Mouse (Mus musculus) midbrain, embryonic 10.5 days (tissue): ENCODE results near the gene Smarcc2. TPM values are rescaled to one million over a fixed set of nuclear protein-coding genes. Genes with fewer than 3 reads are reported as not detected.
"Not testable (repeated sequence)": the region's sequence is repeated elsewhere in the genome, so short reads cannot be mapped to it uniquely, and the experiment has no call there.

Source experiments
- DNase-seq: peaks from one replicate; pipeline ENCODE4 v3.0.0-alpha.2; 2017; ENCODE audit warnings: low spot score
- H3K27ac ChIP-seq: fragments of 300-500 bp; sonication (generic); replicated peaks from 2 replicates; pipeline ENCODE4 v1.5.1; 2016; ENCODE audit warnings: mild to moderate bottlenecking
- H3K27me3 ChIP-seq: fragments of 300-500 bp; sonication (generic); 2 replicates; pipeline ENCODE4 v1.6.1; 2016; ENCODE audit warnings: low read depth, mild to moderate bottlenecking; ENCODE audit not compliant: poor library complexity, severe bottlenecking
- H3K36me3 ChIP-seq: fragments of 300-500 bp; sonication (generic); 2 replicates; pipeline ENCODE4 v1.6.1; 2016; ENCODE audit warnings: mild to moderate bottlenecking, moderate library complexity
- H3K4me1 ChIP-seq: fragments of 300-500 bp; sonication (generic); 2 replicates; pipeline ENCODE4 v1.6.1; 2016
- H3K4me3 ChIP-seq: fragments of 300-500 bp; sonication (generic); 2 replicates; pipeline ENCODE4 v1.5.1; 2016; ENCODE audit warnings: mild to moderate bottlenecking, moderate library complexity
- H3K9me3 ChIP-seq: fragments of 300-500 bp; sonication (generic); replicated peaks from 2 replicates; pipeline ENCODE4 v1.6.1; 2016; ENCODE audit warnings: mild to moderate bottlenecking
- WGBS: fragments of 180-500 bp; shearing (Covaris S2); methylation state at CpG from one replicate; pipeline ENCODE4 v1.1.7; 2016; 5-methylcytosine and 5-hydroxymethylcytosine counted together
- polyA plus RNA-seq: library from polyadenylated mRNA; unstranded; fragments of >200 nt; fragmentation: Nextera tagmentation; extraction: Ambion mirVana; gene quantifications from 2 replicates; pipeline ENCODE4 v1.2.1, GENCODE M21; 2016

Gene Smarcc2
- polyA plus RNA-seq, 1 experiment from 2014 or later = 75.2 TPM

DNA sequence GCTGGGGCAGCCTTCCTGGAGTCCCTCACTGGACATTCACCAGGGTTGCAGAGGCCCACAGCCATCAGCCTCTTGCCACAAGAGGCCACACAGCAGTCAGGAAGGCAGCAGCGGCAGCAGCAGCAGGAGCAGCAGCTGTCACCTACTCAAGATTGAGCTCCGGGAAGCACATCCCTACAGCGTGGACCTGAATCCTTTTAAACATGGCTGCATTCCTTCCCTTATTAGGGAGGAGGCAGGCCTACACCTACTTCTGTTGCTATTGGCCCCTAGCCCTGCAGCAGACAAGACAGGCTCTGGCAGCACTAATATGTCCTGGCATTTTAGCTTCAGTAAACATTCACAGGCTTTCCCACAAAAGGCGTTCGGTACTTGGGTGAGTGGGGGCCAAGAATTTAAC is 31.2 kb downstream of the Smarcc2 start:
- 78% methylated on average over 5 of the region's 5 CpGs for WGBS
- peaks cover 69% of the 10 kb centered on the region for H3K36me3 ChIP-seq
- H3K9me3 ChIP-seq = no peaks in the 10 kb centered on the region
- H3K27ac ChIP-seq = no peak overlapping the region
- H3K4me3 ChIP-seq = no peak overlapping the region
- no peak for DNase-seq
- H3K4me1 ChIP-seq = peaks cover 35% of the 10 kb centered on the region
- no peaks in the 10 kb centered on the region for H3K27me3 ChIP-seq

GRCm38 (mm10) chr10:128490912-128491311 is 31.9 kb downstream of the Smarcc2 start:
- H3K36me3 ChIP-seq = peaks cover 62% of the 10 kb centered on the region

GRCm38 (mm10) chr10:128491495-128491894 is 32.4 kb downstream of the Smarcc2 start:
- Histone ChIP-seq H3K36me3 (peaks cover 56% of the 10 kb centered on the region), H3K9me3 (no peaks in the 10 kb centered on the region), H3K4me1 (peaks cover 39% of the 10 kb centered on the region), H3K4me3 (peak overlapping the region; percentile 86), H3K27me3 (peaks cover 5% of the 10 kb centered on the region), H3K27ac (no peak overlapping the region)
- WGBS = 87% methylated on average over 6 of the region's 6 CpGs
- DNase-seq = no peak

More at GRCm38 (mm10) chr10:128490912-128491311, 31.9 kb downstream of the Smarcc2 start:
- H3K27me3 ChIP-seq = no peaks in the 10 kb centered on the region; the same call in 1 of the 2 replicates
- H3K27ac ChIP-seq = no peak overlapping the region
- 66% methylated on average over 5 of the region's 5 CpGs for WGBS
- no peaks in the 10 kb centered on the region for H3K9me3 ChIP-seq
- no peak for DNase-seq
- H3K4me3 ChIP-seq = peak overlapping the region; percentile 86
- H3K4me1 ChIP-seq = peaks cover 35% of the 10 kb centered on the region

DNA sequence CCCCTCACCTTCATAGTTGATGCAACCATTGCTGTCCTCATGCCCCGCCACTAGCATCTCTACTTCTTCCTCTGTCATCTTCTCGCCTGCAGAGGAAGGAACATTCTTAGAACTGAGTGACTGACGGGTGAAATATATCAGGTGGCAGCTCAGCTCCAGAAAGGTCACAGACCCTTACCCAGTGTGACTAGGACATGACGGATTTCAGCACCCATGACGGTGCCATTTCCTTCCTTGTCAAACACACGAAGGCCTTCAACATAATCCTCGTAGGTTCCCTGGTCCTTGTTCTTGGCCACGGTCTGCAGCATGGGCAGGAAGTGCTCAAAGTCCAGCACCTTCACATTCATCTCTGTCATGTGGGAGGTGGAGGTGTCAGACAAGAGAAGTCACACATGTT is 33.0 kb downstream of the Smarcc2 start:
- peaks cover 45% of the 10 kb centered on the region for H3K4me1 ChIP-seq
- H3K9me3 ChIP-seq, DNase-seq, H3K27ac ChIP-seq: not testable (repeated sequence)
- H3K27me3 ChIP-seq = peaks cover 11% of the 10 kb centered on the region
- H3K4me3 ChIP-seq = peak overlapping the region; percentile 86
- peaks cover 50% of the 10 kb centered on the region for H3K36me3 ChIP-seq
- 87% methylated on average over 8 of the region's 8 CpGs for WGBS

DNA sequence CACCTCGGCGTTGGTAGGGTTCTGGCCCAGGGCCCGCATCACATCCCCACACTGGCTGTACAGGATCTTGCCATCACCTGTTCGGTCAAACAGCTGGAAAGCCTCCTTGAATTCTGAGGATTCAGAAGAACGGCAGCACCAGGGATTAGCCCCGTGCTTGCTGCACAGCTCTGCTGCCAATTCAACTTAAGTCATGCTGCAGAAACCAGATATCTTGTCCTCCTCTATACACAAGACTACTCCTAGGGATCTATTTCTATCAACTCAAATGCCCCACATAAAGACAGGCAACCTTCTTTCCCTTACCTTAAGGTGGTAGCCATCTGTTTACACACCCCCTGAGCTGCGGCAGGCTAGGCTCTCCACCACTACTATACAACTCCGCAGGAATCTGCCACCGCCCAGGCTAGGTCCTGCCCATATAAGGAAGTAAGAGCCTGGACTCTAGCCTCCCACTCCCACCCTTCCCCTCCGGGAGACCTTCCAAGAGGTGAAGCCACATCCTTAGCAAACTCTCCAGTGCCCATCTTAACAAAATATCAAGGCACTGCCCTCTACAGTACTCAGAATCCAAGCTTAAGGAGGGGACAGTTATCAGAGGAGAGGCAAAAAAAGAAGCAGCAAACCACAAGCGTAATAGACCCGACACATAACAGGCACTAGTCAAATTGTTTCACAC is 33.7 kb downstream of the Smarcc2 start:
- peaks cover 43% of the 10 kb centered on the region for H3K36me3 ChIP-seq
- 32% methylated on average over 12 of the region's 12 CpGs for WGBS
- peak; percentile 50 for DNase-seq
- peak overlapping the region; percentile 93 for H3K27ac ChIP-seq
- no peaks in the 10 kb centered on the region for H3K9me3 ChIP-seq
- peak overlapping the region; percentile 86 for H3K4me3 ChIP-seq
- H3K4me1 ChIP-seq = peaks cover 52% of the 10 kb centered on the region
- peaks cover 14% of the 10 kb centered on the region for H3K27me3 ChIP-seq

DNA sequence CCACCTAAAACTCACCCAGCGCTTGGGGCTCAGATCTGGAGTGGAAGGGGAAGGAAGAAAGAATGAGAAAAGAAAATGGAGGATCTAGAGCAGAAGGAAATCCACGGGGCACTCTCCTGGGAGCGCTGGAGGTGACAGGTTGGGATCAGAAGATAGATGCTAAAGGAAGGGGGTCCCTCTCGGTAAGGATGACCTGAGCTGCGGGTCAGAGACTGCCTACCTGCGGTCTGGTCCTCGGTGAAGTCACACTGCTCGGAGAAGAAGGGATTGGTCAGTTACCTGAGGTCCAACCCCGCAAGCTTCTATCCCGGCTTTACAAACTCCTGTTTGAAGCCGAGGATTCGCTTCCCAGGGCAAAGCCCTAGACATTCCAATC is 34.3 kb downstream of the Smarcc2 start:
- no peaks in the 10 kb centered on the region for H3K9me3 ChIP-seq
- WGBS = 0% methylated on average over 12 of the region's 12 CpGs
- peak overlapping the region; percentile 86 for H3K4me3 ChIP-seq
- peaks cover 14% of the 10 kb centered on the region for H3K27me3 ChIP-seq
- peaks cover 57% of the 10 kb centered on the region for H3K4me1 ChIP-seq
- H3K36me3 ChIP-seq = peaks cover 38% of the 10 kb centered on the region
- DNase-seq = no peak
- peak overlapping the region; percentile 93 for H3K27ac ChIP-seq

DNA sequence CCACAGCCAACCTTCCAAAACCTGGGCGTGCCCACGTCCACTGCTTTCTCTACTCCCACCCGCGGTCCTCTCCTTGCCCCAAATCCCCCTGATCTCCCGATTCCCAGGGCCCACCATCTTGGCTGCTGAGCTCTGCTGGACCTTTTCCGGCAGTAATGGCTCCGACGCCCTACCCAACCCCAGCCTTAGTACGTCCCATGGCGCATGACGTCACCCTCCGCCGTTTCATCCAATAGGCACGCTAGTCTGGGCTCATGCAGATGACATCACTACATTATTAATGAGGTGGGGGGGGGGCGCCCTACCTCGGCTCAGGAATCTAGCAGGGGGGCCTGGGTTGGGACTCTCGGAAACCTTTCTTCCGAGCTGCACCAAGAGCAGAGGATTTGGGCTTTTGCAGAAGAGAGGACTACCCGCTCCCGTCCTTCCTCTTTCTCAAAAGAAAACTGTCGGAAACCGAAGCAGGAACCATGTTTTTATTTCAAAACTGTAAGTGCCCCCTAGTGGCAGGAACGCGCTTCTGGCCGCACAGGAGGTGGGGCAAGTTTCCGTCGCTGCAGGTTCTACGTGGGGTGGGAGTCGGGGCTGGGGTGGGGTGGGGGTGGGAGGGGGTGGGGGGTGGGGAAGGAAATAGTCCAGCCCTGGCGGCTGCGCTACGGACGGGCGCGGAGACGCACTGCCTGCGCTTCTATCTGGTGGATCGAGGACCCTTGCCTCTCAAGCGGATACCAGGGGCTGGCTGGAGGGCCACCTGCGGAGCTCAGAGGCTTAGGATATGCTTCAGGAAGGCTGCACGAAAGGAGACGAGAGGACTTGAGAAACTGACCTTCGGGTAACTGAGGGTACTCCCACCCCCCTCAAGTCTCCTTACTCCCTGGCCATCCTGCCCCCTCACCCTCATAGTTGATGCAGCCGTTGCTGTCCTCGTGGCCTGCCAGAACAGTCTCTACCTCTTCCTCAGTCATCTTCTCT is 34.9 kb downstream of the Smarcc2 start, which contains the start of gene Myl6:
TSS of gene Myl6 (minus strand) at position 451 of the 972 bp plus-strand sequence.
- H3K36me3 ChIP-seq = peaks cover 31% of the 10 kb centered on the region
- H3K27ac ChIP-seq = peak within 1 kb of the TSS; percentile 93
- WGBS = under 1% methylated on average over 45 of the region's 45 CpGs
- peak; percentile 97 for DNase-seq
- peaks cover 14% of the 10 kb centered on the region for H3K27me3 ChIP-seq
- peaks cover 60% of the 10 kb centered on the region for H3K4me1 ChIP-seq
- H3K4me3 ChIP-seq = peak within 1 kb of the TSS; percentile 86
- no peaks in the 10 kb centered on the region for H3K9me3 ChIP-seq

DNA sequence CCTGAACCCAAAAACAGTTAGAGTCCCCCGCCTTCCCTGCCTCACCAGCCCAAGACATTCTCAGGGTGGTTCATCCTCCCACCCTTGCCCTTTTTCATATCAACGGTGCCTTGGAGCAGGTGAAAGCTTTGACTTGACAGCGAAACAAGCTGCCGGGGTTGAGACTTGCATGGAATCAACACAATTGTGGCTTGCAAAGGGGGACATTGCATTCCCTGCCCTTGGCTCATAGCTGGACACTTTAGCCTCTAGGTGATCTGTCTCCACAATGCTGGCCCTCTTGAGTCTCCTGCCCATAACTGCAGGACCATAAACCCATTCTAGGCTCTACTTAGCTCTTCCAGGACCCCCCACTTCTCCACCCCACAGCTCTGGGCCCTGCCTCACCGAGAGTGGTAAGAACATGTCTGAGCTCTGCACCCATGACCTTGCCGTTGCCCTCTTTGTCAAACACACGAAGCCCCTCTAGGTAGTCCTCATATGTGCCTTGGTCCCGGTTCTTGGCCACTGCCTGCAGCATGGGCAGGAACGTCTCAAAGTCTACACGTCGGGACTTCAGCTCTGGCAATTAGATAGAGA is 35.7 kb downstream of the Smarcc2 start:
- H3K4me1 ChIP-seq = peaks cover 65% of the 10 kb centered on the region
- peaks cover 14% of the 10 kb centered on the region for H3K27me3 ChIP-seq
- DNase-seq = no peak
- peak overlapping the region; percentile 93 for H3K27ac ChIP-seq
- H3K36me3 ChIP-seq = peaks cover 23% of the 10 kb centered on the region
- H3K9me3 ChIP-seq = no peaks in the 10 kb centered on the region
- 66% methylated on average over 11 of the region's 11 CpGs for WGBS
- H3K4me3 ChIP-seq = peak overlapping the region; percentile 86

DNA sequence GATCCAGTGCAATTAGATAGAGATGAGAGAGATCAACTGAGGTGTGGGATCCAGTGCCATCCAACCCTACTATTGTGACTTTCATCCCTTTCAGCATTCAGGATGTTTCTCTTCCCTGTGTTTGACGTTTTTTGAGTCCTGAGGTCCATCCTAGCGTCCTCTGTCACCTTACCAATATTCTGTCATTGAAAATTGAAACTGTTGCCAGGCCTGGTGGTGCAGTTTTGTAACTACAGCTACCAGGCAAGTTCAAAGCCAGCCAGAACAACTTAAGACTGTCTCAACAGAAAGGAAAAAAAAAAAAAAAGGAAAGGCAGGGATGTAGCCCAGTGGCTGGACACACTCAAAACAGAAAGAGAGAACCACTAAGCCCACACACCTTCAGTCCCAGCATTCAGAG is 36.2 kb downstream of the Smarcc2 start:
- H3K4me1 ChIP-seq = peaks cover 65% of the 10 kb centered on the region
- WGBS = 91% methylated on average over 2 of the region's 2 CpGs
- H3K27me3 ChIP-seq = peaks cover 14% of the 10 kb centered on the region
- DNase-seq = no peak
- peaks cover 18% of the 10 kb centered on the region for H3K36me3 ChIP-seq
- peak overlapping the region; percentile 86 for H3K4me3 ChIP-seq
- no peak overlapping the region for H3K27ac ChIP-seq
- no peaks in the 10 kb centered on the region for H3K9me3 ChIP-seq

DNA sequence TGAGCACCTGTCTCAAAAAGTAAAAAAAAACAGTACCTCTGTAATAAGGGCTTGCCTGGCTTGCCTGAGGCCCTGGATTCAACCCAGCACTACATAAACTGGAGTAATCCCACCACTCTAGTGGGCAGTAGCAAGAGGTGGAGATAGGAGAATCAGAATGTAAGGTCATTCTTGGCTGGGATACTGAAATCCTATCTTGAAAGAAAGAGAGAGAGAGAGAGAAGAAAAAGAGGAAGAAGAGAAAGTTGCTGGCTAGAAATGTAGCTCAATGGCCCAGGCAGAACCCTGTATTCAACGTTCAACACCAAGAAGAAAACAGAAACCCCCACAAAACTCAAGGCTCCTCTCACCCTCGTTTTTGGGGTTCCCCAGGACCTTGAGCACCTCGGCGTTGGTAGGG is 36.9 kb downstream of the Smarcc2 start:
- peaks cover 62% of the 10 kb centered on the region for H3K4me1 ChIP-seq
- WGBS = 78% methylated on average over 4 of the region's 4 CpGs
- peak overlapping the region; percentile 16; the same call in 1 of the 2 replicates for H3K4me3 ChIP-seq
- H3K9me3 ChIP-seq = no peaks in the 10 kb centered on the region
- DNase-seq = no peak
- H3K27me3 ChIP-seq = peaks cover 14% of the 10 kb centered on the region
- peaks cover 12% of the 10 kb centered on the region for H3K36me3 ChIP-seq
- H3K27ac ChIP-seq = no peak overlapping the region

DNA sequence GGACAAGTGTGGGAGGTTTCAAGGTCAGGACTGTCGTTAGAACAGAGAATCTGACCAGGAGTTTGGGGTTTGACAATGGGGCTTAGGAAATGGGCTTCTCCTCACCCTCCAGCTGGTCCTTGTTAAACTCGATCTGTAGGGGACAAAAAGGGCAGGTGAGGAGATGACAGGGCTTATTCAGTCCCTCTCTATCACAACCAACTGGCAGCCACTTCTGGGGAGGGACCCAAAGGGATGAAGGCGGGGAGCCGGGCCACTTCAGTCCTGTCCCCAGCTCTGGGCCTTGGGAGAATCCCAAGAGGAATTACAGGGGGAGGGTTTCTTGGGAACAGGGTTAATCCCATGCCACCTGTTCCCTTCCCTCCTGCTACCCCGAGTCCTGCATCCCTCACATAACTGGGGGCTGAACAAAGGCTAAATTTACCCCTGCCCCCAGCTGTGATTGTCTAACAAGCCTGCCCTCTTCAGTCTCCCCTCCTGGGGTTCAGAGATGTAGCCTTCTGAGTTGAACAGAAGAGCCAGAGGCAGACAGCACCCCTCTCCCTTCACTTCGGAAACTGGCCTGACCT is 37.5 kb downstream of the Smarcc2 start:
- Histone ChIP-seq H3K27ac (no peak overlapping the region), H3K4me3 (no peak overlapping the region), H3K36me3 (peaks cover 5% of the 10 kb centered on the region), H3K9me3 (no peaks in the 10 kb centered on the region), H3K27me3 (peaks cover 14% of the 10 kb centered on the region), H3K4me1 (peaks cover 55% of the 10 kb centered on the region)
- 30% methylated on average over 6 of the region's 6 CpGs for WGBS
- DNase-seq = no peak

DNA sequence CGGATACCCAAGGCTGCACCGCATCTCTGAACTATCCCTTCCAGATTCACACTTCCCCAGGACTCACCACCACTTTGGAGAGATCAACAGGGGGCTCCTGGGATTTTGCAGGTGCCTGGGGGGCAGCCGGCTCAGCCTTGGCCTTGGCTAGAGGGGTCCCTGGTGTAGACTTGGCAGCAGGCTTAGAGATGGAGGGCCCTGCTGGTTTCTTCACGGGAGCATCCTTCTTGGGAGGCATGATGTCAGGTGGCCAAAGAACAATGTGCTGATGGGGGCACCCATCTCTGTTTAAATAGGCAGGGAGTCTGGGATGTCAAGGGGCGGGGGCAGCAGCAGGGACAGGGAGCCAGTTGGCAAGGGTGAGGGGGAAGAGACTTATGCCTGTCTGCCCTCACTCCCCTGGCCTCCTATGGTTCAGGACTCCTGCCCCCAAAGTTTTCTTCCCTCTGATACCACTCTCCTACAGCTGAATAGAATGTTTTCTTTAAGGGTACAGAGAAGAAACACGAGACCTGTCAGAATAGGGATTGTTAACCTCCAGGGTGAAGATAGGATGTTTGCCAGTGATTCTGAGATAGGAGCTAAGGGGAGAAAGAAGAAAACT is 38.2 kb downstream of the Smarcc2 start:
- no peaks in the 10 kb centered on the region; the same call in 1 of the 2 replicates for H3K36me3 ChIP-seq
- peaks cover 14% of the 10 kb centered on the region for H3K27me3 ChIP-seq
- H3K4me3 ChIP-seq = peak overlapping the region; percentile 67; the same call in 1 of the 2 replicates
- H3K9me3 ChIP-seq = no peaks in the 10 kb centered on the region
- no peak for DNase-seq
- H3K4me1 ChIP-seq = peaks cover 49% of the 10 kb centered on the region
- H3K27ac ChIP-seq = no peak overlapping the region; the same call in 1 of the 2 replicates
- WGBS = 48% methylated on average over 6 of the region's 6 CpGs
